Mouse (Mus musculus): Measurements from ENCODE around the gene Ppp1r3c. TPM values are rescaled to one million over a fixed set of nuclear protein-coding genes. Genes with fewer than 3 reads are reported as not detected.

The Ppp1r3c gene
- 0.08 TPM for polyA plus RNA-seq (2021)

GRCm38 (mm10) chr19:36736537-36736936 is at the start of gene Ppp1r3c:
Gene Ppp1r3c, minus strand, starts transcription at chr19:36736653.
- DNase-seq (ENCODE audit: low read depth, low spot score) (no peak), ATAC-seq (no peak)
- ChIA-PET POLR2A (interaction anchor here (0.6 kb wide), 2 partner anchors 50 to 553 kb away, joined by 3 to 4 read pairs; no protein-coding TSS in a partner anchor), CTCF (no interaction called here)
- no peak for TF ChIP-seq CTCF (IDR thresholded peaks at IDR 0.05)
- H3K27me3 ChIP-seq, result peaks cover 18% of the 10 kb centered on the region
- in situ Hi-C loops (cut with MboI; ENCODE audit: low pct_unique_long_range_greater_than_20kb), result no loop called here

- no peak for TF ChIP-seq CTCF (IDR thresholded peaks at IDR 0.05)
- ATAC-seq, result no peak
- ChIA-PET CTCF (no interaction called here), POLR2A (no interaction called here)
- in situ Hi-C loops (cut with MboI; ENCODE audit: low pct_unique_long_range_greater_than_20kb), result no loop called here
- peaks cover 43% of the 10 kb centered on the region for H3K27me3 ChIP-seq
- no peak for DNase-seq (ENCODE audit: low read depth, low spot score)
Measured at GRCm38 (mm10) chr19:36783179-36783578, 46.7 kb upstream of the Ppp1r3c start.

GRCm38 (mm10) chr19:36782591-36782990 is 46.1 kb upstream of the Ppp1r3c start:
- ATAC-seq (no peak), DNase-seq (ENCODE audit: low read depth, low spot score) (no peak)
- CTCF ChIA-PET, result interaction anchor here (1.9 kb wide), 1 partner anchor 11 kb away, joined by 4 read pairs; no protein-coding TSS in a partner anchor
- TF ChIP-seq CTCF (IDR thresholded peaks at IDR 0.05), result no peak
- POLR2A ChIA-PET, result no interaction called here
- in situ Hi-C loops (cut with MboI; ENCODE audit: low pct_unique_long_range_greater_than_20kb), result no loop called here
- H3K27me3 ChIP-seq, result peaks cover 47% of the 10 kb centered on the region

GRCm38 (mm10) chr19:36781996-36782395 is 45.5 kb upstream of the Ppp1r3c start:
- peaks cover 47% of the 10 kb centered on the region for H3K27me3 ChIP-seq
- ChIA-PET CTCF (interaction anchor here (1.9 kb wide), 1 partner anchor 10 kb away, joined by 4 read pairs; no protein-coding TSS in a partner anchor), POLR2A (no interaction called here)
- no peak for TF ChIP-seq CTCF (IDR thresholded peaks at IDR 0.05)
- in situ Hi-C loops (cut with MboI; ENCODE audit: low pct_unique_long_range_greater_than_20kb), result no loop called here
- ATAC-seq, result no peak
- no peak for DNase-seq (ENCODE audit: low read depth, low spot score)

GRCm38 (mm10) chr19:36780375-36780774 is 43.9 kb upstream of the Ppp1r3c start:
- TF ChIP-seq CTCF (IDR thresholded peaks at IDR 0.05), result no peak
- no peak for ATAC-seq
- no peak for DNase-seq (ENCODE audit: low read depth, low spot score)
- peaks cover 47% of the 10 kb centered on the region for H3K27me3 ChIP-seq
- in situ Hi-C loops (cut with MboI; ENCODE audit: low pct_unique_long_range_greater_than_20kb), result no loop called here
- ChIA-PET CTCF (interaction anchor here (0.7 kb wide), 2 partner anchors 16 to 21 kb away, joined by 3 to 4 read pairs; no protein-coding TSS in a partner anchor), POLR2A (no interaction called here)

GRCm38 (mm10) chr19:36779765-36780164 is 43.3 kb upstream of the Ppp1r3c start:
- ATAC-seq (no peak), DNase-seq (ENCODE audit: low read depth, low spot score) (no peak)
- peaks cover 45% of the 10 kb centered on the region for H3K27me3 ChIP-seq
- ChIA-PET CTCF (interaction anchor here (0.7 kb wide), 2 partner anchors 16 to 21 kb away, joined by 3 to 4 read pairs; no protein-coding TSS in a partner anchor), POLR2A (no interaction called here)
- in situ Hi-C loops (cut with MboI; ENCODE audit: low pct_unique_long_range_greater_than_20kb), result no loop called here
- no peak for TF ChIP-seq CTCF (IDR thresholded peaks at IDR 0.05)

GRCm38 (mm10) chr19:36775531-36775930 is 39.1 kb upstream of the Ppp1r3c start:
- no peak for TF ChIP-seq CTCF (IDR thresholded peaks at IDR 0.05)
- POLR2A ChIA-PET, result no interaction called here
- DNase-seq (ENCODE audit: low read depth, low spot score) (no peak), ATAC-seq (no peak)
- CTCF ChIA-PET, result no interaction called here
- in situ Hi-C loops (cut with MboI; ENCODE audit: low pct_unique_long_range_greater_than_20kb), result no loop called here
- peaks cover 25% of the 10 kb centered on the region for H3K27me3 ChIP-seq

GRCm38 (mm10) chr19:36773716-36774459 is 37.4 kb upstream of the Ppp1r3c start:
- ATAC-seq (no peak), DNase-seq (ENCODE audit: low read depth, low spot score) (no peak)
- H3K27me3 ChIP-seq, result peaks cover 11% of the 10 kb centered on the region
- in situ Hi-C loops (cut with MboI; ENCODE audit: low pct_unique_long_range_greater_than_20kb), result no loop called here
- no peak for TF ChIP-seq CTCF (IDR thresholded peaks at IDR 0.05)
- ChIA-PET POLR2A (no interaction called here), CTCF (no interaction called here)

- CTCF ChIA-PET, result no interaction called here
- POLR2A ChIA-PET, result no interaction called here
Measured at GRCm38 (mm10) chr19:36768084-36768483, 31.6 kb upstream of the Ppp1r3c start.

GRCm38 (mm10) chr19:36764451-36764850 is 28.0 kb upstream of the Ppp1r3c start:
- in situ Hi-C loops (cut with MboI; ENCODE audit: low pct_unique_long_range_greater_than_20kb), result no loop called here
- POLR2A ChIA-PET, result no interaction called here
- ATAC-seq, result no peak
- peaks cover 6% of the 10 kb centered on the region for H3K27me3 ChIP-seq
- no peak for TF ChIP-seq CTCF (IDR thresholded peaks at IDR 0.05)
- DNase-seq (ENCODE audit: low read depth, low spot score), result no peak
- CTCF ChIA-PET, result no interaction called here

More at GRCm38 (mm10) chr19:36768084-36768483, 31.6 kb upstream of the Ppp1r3c start:
- ATAC-seq (no peak), DNase-seq (ENCODE audit: low read depth, low spot score) (no peak)
- TF ChIP-seq CTCF (IDR thresholded peaks at IDR 0.05), result no peak
- peaks cover 3% of the 10 kb centered on the region for H3K27me3 ChIP-seq
- in situ Hi-C loops (cut with MboI; ENCODE audit: low pct_unique_long_range_greater_than_20kb), result no loop called here

- CTCF ChIA-PET, result no interaction called here
- TF ChIP-seq CTCF (IDR thresholded peaks at IDR 0.05), result no peak
- ATAC-seq (no peak), DNase-seq (ENCODE audit: low read depth, low spot score) (no peak)
- H3K27me3 ChIP-seq, result peaks cover 40% of the 10 kb centered on the region
- POLR2A ChIA-PET, result no interaction called here
- in situ Hi-C loops (cut with MboI; ENCODE audit: low pct_unique_long_range_greater_than_20kb), result no loop called here
Measured at GRCm38 (mm10) chr19:36748996-36749395, 12.5 kb upstream of the Ppp1r3c start.
